Comparison of ENCODE assay signal across 10 mouse cellular contexts in genomic region chr2:128507591-128508243, GRCm38 (mm10).
DNase-seq lines count a peak whose midpoint lies in the region; ATAC-seq and TF ChIP-seq lines count a peak whose summit lies in the region.
"Had no signal": no experiment of that assay in that cellular context is flagged by ENCODE, and none has a peak within 500 bp of the region (broad histone marks: within the 10 kb centered on the region; RNA-seq: fewer than 3 reads in every experiment).

No protein-coding gene starts in this region.

- H3K4me1 ChIP-seq in hindbrain, postnatal 0 days (ENCODE audit: insufficient read depth, low read length): no peaks in the 10 kb centered on the region
- no peaks in the 10 kb centered on the region for H3K4me1 ChIP-seq in hindbrain, embryonic 10.5 days (replicated peaks)
- H3K4me1 ChIP-seq in heart, embryonic 15.5 days (replicated peaks): peaks cover 24% of the 10 kb centered on the region
- no peaks in the 10 kb centered on the region for H3K4me1 ChIP-seq in lung, postnatal 0 days (ENCODE audit: insufficient read depth, low read depth, low read length)

- TF ChIP-seq EP300 in lung, postnatal 0 days (IDR thresholded peaks at IDR 0.05): no peak

- H3K4me2 ChIP-seq in hindbrain, postnatal 0 days (ENCODE audit: low read depth, low read length): peak overlapping the region; percentile 35
- H3K4me2 ChIP-seq in heart, embryonic 15.5 days: peak overlapping the region; percentile 46
- H3K4me2 ChIP-seq in lung, postnatal 0 days (replicated peaks; ENCODE audit: low read depth, low read length): no peak overlapping the region

- TF ChIP-seq CTCF in hindbrain, postnatal 0 days (IDR thresholded peaks at IDR 0.05; ENCODE audit: low read depth): no peak
- TF ChIP-seq CTCF in lung, postnatal 0 days (IDR thresholded peaks at IDR 0.05): no peak

- H3K27ac ChIP-seq in hindbrain, postnatal 0 days: peak overlapping the region; percentile 69
- no peak overlapping the region for H3K27ac ChIP-seq in hindbrain, embryonic 10.5 days
- H3K27ac ChIP-seq in heart, embryonic 15.5 days: peak overlapping the region; percentile 83
- H3K27ac ChIP-seq in lung, postnatal 0 days (ENCODE audit: low read length): 0 out of 2 replicates have a peak overlapping the region, but pooled peaks have one; percentile 9

- WGBS in hindbrain, postnatal 0 days: 28% methylated on average over 11 of the region's 11 CpGs
- WGBS in hindbrain, embryonic 10.5 days: 60% methylated on average over 11 of the region's 11 CpGs
- WGBS in heart, embryonic 15.5 days: 7% methylated on average over 11 of the region's 11 CpGs
- 18% methylated on average over 11 of the region's 11 CpGs for WGBS in lung, postnatal 0 days

- no peaks in the 10 kb centered on the region for H3K9me3 ChIP-seq in hindbrain, postnatal 0 days (ENCODE audit: low read length)
- no peaks in the 10 kb centered on the region for H3K9me3 ChIP-seq in hindbrain, embryonic 10.5 days
- no peaks in the 10 kb centered on the region for H3K9me3 ChIP-seq in heart, embryonic 15.5 days (replicated peaks)
- no peaks in the 10 kb centered on the region for H3K9me3 ChIP-seq in lung, postnatal 0 days (ENCODE audit: low read length)

- no peak overlapping the region for H3K4me3 ChIP-seq in hindbrain, postnatal 0 days (ENCODE audit: low read length)
- H3K4me3 ChIP-seq in hindbrain, embryonic 10.5 days: no peak overlapping the region
- peak overlapping the region; percentile 16 for H3K4me3 ChIP-seq in heart, embryonic 15.5 days
- no peak overlapping the region for H3K4me3 ChIP-seq in lung, postnatal 0 days (ENCODE audit: low read depth, low read length)
- H3K4me3 ChIP-seq: megakaryocyte, embryonic 14.5 days had no signal

- peak; percentile 77 for DNase-seq in hindbrain, postnatal 0 days (ENCODE audit: low spot score)
- no peak for DNase-seq in hindbrain, embryonic 10.5 days (ENCODE audit: low spot score)
- peak; percentile 70 to 72 for DNase-seq in cerebellum, postnatal 14 days
- peak; percentile 93 for DNase-seq in lung, postnatal 0 days (ENCODE audit: low spot score)
- DNase-seq in layer of hippocampus, postnatal 10 days (ENCODE audit: low spot score in 2 of 2): no peak
- no peak for DNase-seq in left cerebral cortex, adult 11 months (ENCODE audit: low spot score)
- DNase-seq: thymus, postnatal 36 days had no signal

- no peaks in the 10 kb centered on the region for H3K27me3 ChIP-seq in hindbrain, postnatal 0 days (ENCODE audit: insufficient read depth, low read length)
- H3K27me3 ChIP-seq in hindbrain, embryonic 10.5 days (ENCODE audit: insufficient read depth, poor library complexity, severe bottlenecking): no peaks in the 10 kb centered on the region
- no peaks in the 10 kb centered on the region for H3K27me3 ChIP-seq in heart, embryonic 15.5 days
- H3K27me3 ChIP-seq in lung, postnatal 0 days (replicated peaks; ENCODE audit: insufficient read depth, low read length): no peaks in the 10 kb centered on the region

- ATAC-seq in hindbrain, postnatal 0 days: peak; percentile 79
- peak; percentile 90 for ATAC-seq in heart, embryonic 15.5 days (replicated peaks; ENCODE audit: insufficient number of reproducible peaks, insufficient read depth, low FRiP score, low read depth)
- ATAC-seq in lung, postnatal 0 days: peak; percentile 89
- ATAC-seq in erythroid progenitor cell, adult 5-6 weeks (replicated peaks; ENCODE audit: low FRiP score, poor library complexity, severe bottlenecking): no peak

- H3K9ac ChIP-seq in hindbrain, postnatal 0 days (replicated peaks; ENCODE audit: low read length): no peak overlapping the region
- H3K9ac ChIP-seq in heart, embryonic 15.5 days: no peak overlapping the region
- H3K9ac ChIP-seq in lung, postnatal 0 days (replicated peaks; ENCODE audit: low read depth): no peak overlapping the region

- H3K36me3 ChIP-seq in hindbrain, postnatal 0 days (ENCODE audit: insufficient read depth, low read length): no peaks in the 10 kb centered on the region
- H3K36me3 ChIP-seq in hindbrain, embryonic 10.5 days: no peaks in the 10 kb centered on the region
- H3K36me3 ChIP-seq in heart, embryonic 15.5 days: no peaks in the 10 kb centered on the region
- no peaks in the 10 kb centered on the region for H3K36me3 ChIP-seq in lung, postnatal 0 days (ENCODE audit: insufficient read depth, low read length)

Comparison
In these comparisons a context has a peak if more than half of its experiments do, and no peak if none do; other contexts are left out.
1. DNase-seq: peak in hindbrain, postnatal 0 days (single experiment), cerebellum, postnatal 14 days (2 of 2) and lung, postnatal 0 days (single experiment); none in hindbrain, embryonic 10.5 days (single experiment), layer of hippocampus, postnatal 10 days (0 of 2) and left cerebral cortex, adult 11 months (single experiment).